Mouse (Mus musculus) ES-Bruce4 (cell line): ENCODE measurements around the gene Fbxw25. TPM values are rescaled to one million over a fixed set of nuclear protein-coding genes. Genes with fewer than 3 reads are reported as not detected.
"Not testable (repeated sequence)": the region's sequence is repeated elsewhere in the genome, so short reads cannot be mapped to it uniquely, and the experiment has no call there.

Experiments used
- H3K27ac ChIP-seq: 2 replicates; pipeline ENCODE4 v1.5.1; 2012; ENCODE audit warnings: low read length, inconsistent platforms; ENCODE audit not compliant: insufficient read depth
- H3K27me3 ChIP-seq: 2 replicates; pipeline ENCODE4 v1.6.1; 2012; ENCODE audit warnings: mild to moderate bottlenecking, low read length, inconsistent platforms; ENCODE audit not compliant: control insufficient read depth, poor library complexity, insufficient read depth, severe bottlenecking
- H3K36me3 ChIP-seq: 2 replicates; pipeline ENCODE4 v1.6.1; 2012; ENCODE audit warnings: inconsistent platforms, mild to moderate bottlenecking, low read length, moderate library complexity; ENCODE audit not compliant: control insufficient read depth, poor library complexity, insufficient read depth, severe bottlenecking
- H3K4me1 ChIP-seq: one replicate; pipeline ENCODE4 v1.8.1; 2011; ENCODE audit warnings: low read length; ENCODE audit not compliant: control insufficient read depth, insufficient read depth
- H3K4me3 ChIP-seq: 2 replicates; pipeline ENCODE4 v1.5.1; 2011; ENCODE audit warnings: low read depth, mild to moderate bottlenecking, low read length
- H3K9ac ChIP-seq: 2 replicates; pipeline ENCODE4 v1.6.1; 2012; ENCODE audit warnings: low read depth, mild to moderate bottlenecking, inconsistent platforms; ENCODE audit not compliant: poor library complexity, severe bottlenecking
- H3K9me3 ChIP-seq: replicated peaks from 2 replicates; pipeline ENCODE4 v1.6.1; 2012; ENCODE audit warnings: mild to moderate bottlenecking, low read length, inconsistent platforms; ENCODE audit not compliant: control insufficient read depth, poor library complexity, insufficient read depth, severe bottlenecking
- CTCF ChIP-seq: IDR thresholded peaks from one replicate; pipeline ENCODE4 v1.8.1; 2011; ENCODE audit warnings: low read depth, low read length
- EP300 ChIP-seq: IDR thresholded peaks from 2 replicates; pipeline ENCODE4 v1.6.1; 2011; ENCODE audit warnings: low read depth, low read length; ENCODE audit not compliant: insufficient read depth
- POLR2A ChIP-seq: IDR thresholded peaks from one replicate; pipeline ENCODE4 v1.8.1; 2011; ENCODE audit warnings: low read length; ENCODE audit not compliant: insufficient read depth
- polyA plus RNA-seq: library from polyadenylated mRNA; stranded (reverse); fragments of >200 nt; gene quantifications from 2 replicates; pipeline ENCODE4 v1.2.4, GENCODE M21; 2011; ENCODE audit warnings: low read depth; ENCODE audit not compliant: missing spikeins, insufficient read depth, insufficient read length

Fbxw25 gene
- polyA plus RNA-seq, result not detected in 2 replicates

DNA sequence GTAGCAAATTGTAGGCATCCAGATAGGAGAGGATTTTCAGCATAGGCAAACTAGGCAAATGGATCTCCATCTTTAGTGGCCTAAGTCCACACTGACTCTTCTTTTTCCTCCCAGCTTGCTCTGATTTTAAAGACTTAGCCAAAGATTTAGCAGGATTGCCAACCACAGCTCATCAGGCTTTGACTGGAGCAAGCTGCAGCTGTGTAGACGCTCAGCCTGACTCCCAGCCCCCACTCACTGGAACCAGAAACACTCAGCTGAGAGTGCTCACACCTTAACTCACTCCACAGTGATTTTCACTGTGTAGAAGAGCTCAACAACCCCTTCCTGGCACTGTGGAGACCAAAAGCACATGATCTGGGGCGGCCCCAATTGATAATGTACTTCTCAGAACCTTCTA lies at the start of gene Fbxw25:
Fbxw25 (minus strand) TSS at position 101 of the 400 bp plus-strand sequence.
- not testable (repeated sequence) for H3K9ac ChIP-seq, H3K4me1 ChIP-seq, H3K4me3 ChIP-seq, H3K27ac ChIP-seq, H3K9me3 ChIP-seq, H3K36me3 ChIP-seq, H3K27me3 ChIP-seq

DNA sequence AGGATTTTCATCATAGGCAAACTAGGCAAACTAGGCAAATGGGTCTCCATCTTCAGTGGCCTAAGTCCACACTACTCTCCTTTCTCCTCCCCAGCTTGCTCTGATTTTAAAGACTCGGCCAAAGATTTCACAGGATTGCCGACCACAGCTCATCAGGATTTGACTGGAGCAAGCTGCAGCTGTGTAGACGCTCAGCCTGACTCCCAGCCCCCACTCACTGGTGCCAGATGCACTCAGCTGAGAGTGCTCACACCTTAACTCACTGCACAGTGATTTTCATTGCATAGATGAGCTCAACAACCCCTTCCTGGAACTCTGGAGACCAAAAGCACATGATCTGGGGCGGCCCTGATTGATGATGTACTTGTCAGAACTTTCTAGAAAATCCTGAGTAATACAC lies 38.1 kb upstream of the Fbxw25 start, which contains the start of gene Fbxw18:
Fbxw18 (minus strand) TSS at position 101 of the 400 bp plus-strand sequence.
- H3K4me1 ChIP-seq, H3K4me3 ChIP-seq, H3K9me3 ChIP-seq, H3K36me3 ChIP-seq, H3K27me3 ChIP-seq, H3K27ac ChIP-seq, H3K9ac ChIP-seq: not testable (repeated sequence)

DNA sequence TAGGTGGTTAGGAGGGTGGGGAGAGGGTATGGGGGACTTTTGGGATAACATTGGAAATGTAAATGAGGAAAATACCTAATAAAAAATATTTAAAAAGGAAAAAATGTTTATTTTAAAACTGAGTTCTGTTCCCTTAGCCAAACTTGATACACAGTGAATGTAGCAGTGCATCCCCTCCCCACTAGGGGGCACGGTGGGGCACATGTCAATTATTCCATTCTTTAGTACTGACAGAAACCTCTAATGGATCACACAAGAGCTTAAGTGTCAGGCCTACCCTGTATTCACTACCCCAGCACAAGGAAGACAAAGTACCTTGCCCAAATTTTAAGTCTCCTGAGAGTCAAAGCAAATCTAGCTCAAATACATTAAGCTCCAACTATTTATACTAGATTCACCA lies 20.8 kb upstream of the Fbxw25 start:
- no peak overlapping the region for H3K27ac ChIP-seq
- no peak overlapping the region for H3K4me3 ChIP-seq
- H3K4me1 ChIP-seq, result no peaks in the 10 kb centered on the region
- no peaks in the 10 kb centered on the region for H3K27me3 ChIP-seq
- TF ChIP-seq POLR2A, result no peak
- no peak for TF ChIP-seq EP300
- TF ChIP-seq CTCF, result peak; percentile 63
- no peaks in the 10 kb centered on the region for H3K36me3 ChIP-seq
- H3K9ac ChIP-seq, result no peak overlapping the region
- no peaks in the 10 kb centered on the region for H3K9me3 ChIP-seq

DNA sequence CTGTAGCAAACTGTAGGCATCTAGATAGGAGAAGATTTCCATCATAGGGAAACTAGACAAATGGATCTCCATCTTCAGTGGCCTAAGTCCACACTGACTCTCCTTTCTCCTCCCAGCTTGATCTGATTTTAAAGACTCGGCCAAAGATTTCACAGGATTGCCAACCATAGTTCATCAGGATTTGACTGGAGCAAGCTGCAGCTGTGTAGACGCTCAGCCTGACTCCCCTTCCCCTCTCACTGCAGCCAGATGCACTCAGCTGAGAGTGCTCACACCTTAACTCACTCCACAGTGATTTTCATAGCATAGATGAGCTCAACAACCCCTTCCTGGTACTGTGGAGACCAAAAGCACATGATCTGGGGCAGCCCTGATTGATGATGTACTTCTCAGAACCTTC lies 38.5 kb downstream of the Fbxw25 start, which contains the start of gene Fbxw24:
Fbxw24 (minus strand) TSS at position 101 of the 400 bp plus-strand sequence.
- not testable (repeated sequence) for H3K4me3 ChIP-seq, H3K36me3 ChIP-seq, H3K27me3 ChIP-seq, H3K9ac ChIP-seq, H3K27ac ChIP-seq, H3K9me3 ChIP-seq, H3K4me1 ChIP-seq

DNA sequence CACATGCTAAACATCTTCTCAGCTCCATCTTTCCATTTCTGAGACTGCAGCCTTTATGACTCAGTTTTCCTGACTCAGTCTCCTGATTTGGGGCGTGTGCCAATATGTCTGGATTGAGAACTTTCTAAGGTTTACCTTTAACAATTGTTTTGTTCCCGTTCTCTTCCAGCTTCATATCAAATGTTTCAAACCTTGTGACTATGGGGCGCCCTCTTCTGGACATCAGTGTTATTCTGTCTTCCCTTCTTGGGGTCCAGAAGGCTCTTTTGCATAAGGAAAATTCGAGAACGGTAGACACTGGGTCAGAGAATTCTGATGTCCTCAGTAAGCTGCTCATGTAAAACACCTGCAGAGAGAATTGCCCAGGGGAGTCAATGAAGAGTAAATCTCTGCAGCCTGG lies 57.6 kb downstream of the Fbxw25 start:
- H3K27me3 ChIP-seq, H3K36me3 ChIP-seq, H3K4me1 ChIP-seq, H3K9me3 ChIP-seq, H3K4me3 ChIP-seq, H3K27ac ChIP-seq, H3K9ac ChIP-seq: not testable (repeated sequence)

DNA sequence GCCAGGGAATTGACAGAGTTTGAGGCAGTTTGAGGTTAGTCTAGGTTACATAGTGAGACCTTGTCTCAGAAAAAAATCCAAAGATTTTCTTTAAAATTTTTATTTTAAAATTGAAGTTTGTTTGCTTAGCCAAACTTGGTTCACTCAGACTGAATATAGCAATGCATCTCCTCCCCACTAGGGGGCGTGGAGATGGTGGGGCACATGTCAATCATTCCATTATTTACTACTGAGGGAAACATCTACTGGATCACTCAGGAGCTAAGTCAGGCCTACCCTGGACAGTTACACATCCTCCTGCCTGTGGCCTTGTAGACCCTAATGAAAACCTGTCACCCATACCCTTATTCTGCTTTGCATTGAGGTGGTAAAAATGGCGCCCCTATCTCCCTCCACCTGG lies 62.3 kb downstream of the Fbxw25 start:
- not testable (repeated sequence) for H3K4me3 ChIP-seq, H3K27me3 ChIP-seq, H3K4me1 ChIP-seq, H3K9me3 ChIP-seq, H3K27ac ChIP-seq, H3K9ac ChIP-seq, H3K36me3 ChIP-seq
- peak; percentile 3 for TF ChIP-seq CTCF

DNA sequence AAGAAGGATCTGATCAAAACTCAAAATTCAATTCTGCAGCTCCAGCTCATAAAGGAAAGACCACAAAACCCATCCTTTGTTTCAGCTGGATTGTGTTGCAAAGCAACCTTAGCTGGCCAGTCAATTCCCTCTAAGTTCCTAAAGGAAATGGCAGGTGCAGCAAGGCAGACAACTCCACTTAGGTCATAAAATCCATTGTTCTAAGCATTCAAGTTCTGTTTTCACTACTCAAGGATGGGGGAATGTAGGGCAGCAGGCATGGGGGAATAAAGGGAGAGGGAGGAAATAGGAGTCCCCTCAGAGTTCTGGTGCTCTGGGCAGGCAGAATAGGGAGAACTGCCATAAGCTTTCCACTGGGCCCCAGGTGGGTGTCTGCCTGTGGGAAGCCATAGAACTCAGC lies 67.2 kb downstream of the Fbxw25 start:
- no peaks in the 10 kb centered on the region for H3K9me3 ChIP-seq
- H3K4me1 ChIP-seq, result no peaks in the 10 kb centered on the region
- TF ChIP-seq POLR2A (no peak), CTCF (no peak), EP300 (no peak)
- no peak overlapping the region for H3K4me3 ChIP-seq
- no peak overlapping the region for H3K27ac ChIP-seq
- H3K27me3 ChIP-seq, result no peaks in the 10 kb centered on the region
- no peak overlapping the region for H3K9ac ChIP-seq
- H3K36me3 ChIP-seq, result no peaks in the 10 kb centered on the region

Other genes with a start within 250 kb of the Fbxw25 start
- gene Fbxw16, start 215.5 kb downstream of the Fbxw25 start, polyA plus RNA-seq, result not detected in 2 replicates
- 0.55 and 1.2 TPM in 2 replicates for gene Fbxw19, start 168.8 kb downstream of the Fbxw25 start, polyA plus RNA-seq
- not detected in 2 replicates for gene Fbxw15, start 96.4 kb downstream of the Fbxw25 start, polyA plus RNA-seq
- gene Fbxw24, start 38.6 kb downstream of the Fbxw25 start, polyA plus RNA-seq, result not detected in 2 replicates
- not detected in 2 replicates for gene Fbxw18, start 38.0 kb upstream of the Fbxw25 start, polyA plus RNA-seq
- gene Fbxw26, start 81.4 kb upstream of the Fbxw25 start, polyA plus RNA-seq, result not detected in 2 replicates
- gene Fbxw27, start 126.0 kb upstream of the Fbxw25 start, polyA plus RNA-seq, result not detected in 2 replicates
- not detected in 2 replicates for gene Spink8, start 147.6 kb upstream of the Fbxw25 start, polyA plus RNA-seq
- gene Nme6, start 168.1 kb upstream of the Fbxw25 start, polyA plus RNA-seq, result 41.2 and 44.7 TPM in 2 replicates
- not detected in 2 replicates for gene Camp, start 185.0 kb upstream of the Fbxw25 start, polyA plus RNA-seq
- 74.3 and 75.6 TPM in 2 replicates for gene Cdc25a, start 210.9 kb upstream of the Fbxw25 start, polyA plus RNA-seq